Mouse (Mus musculus): ENCODE results near the gene Gsk3a. TPM values are rescaled to one million over a fixed set of nuclear protein-coding genes. Genes with fewer than 3 reads are reported as not detected.

Gene Gsk3a
- 10 to 100 TPM; 15.6 to 63.9 (median 38.0) TPM for total RNA-seq (2018; cell fraction: chromatin; rRNA removed)
- 10 to 100 TPM; 50.6 to 70.6 (median 58.9) TPM for total RNA-seq (2018; cell fraction: cytosol; rRNA removed)
- 10 to 100 TPM; 21.7 to 69.9 (median 44.3) TPM for total RNA-seq (2018; cell fraction: nucleus; rRNA removed)
- 51.8 to 78.1 TPM (median 55.3 TPM) in 3 replicates for polyA plus RNA-seq (2018)

DNA sequence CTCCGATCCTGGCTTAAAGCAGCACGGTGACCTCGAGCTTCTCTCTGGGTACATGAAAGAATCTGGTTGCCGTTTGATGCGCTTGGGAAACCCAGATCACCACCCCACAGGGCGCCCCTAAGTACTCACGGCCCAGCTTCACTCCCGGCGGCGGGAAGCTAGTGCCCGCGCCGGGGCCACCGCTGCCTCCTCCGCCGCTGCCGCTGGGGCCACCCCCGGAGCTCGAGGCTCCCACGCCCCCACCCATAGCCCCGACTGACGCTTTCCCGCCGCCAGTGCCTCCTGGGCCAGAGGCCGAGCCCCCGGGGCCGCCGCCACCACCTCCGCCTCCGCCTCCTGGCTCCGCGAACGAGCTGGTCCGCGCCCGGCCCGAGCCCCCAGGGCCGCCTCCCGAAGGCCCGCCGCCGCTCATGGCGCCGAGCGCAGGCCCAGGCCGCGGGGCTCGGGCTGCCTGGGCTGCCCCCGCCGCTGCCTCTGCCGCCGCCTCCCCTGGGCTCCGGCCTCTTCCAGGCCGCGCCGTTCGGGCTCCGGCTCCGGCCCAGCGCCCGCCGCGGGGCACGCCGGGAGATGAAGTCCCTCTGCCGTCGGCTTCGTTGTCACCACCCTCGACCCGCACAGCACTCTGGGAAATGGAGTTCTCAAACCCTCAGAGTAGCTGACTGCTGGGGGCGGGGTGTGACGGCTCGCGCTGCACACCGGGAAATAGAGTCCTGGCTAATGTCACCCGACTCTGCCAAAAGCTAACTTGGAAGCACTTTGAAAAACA, at the start of gene Gsk3a:
Gene Gsk3a (minus strand): TSS at position 603 of the 766 bp plus-strand sequence.
- H3K79me2 ChIP-seq (ENCODE audit: inconsistent target) = peaks cover 48% of the 10 kb centered on the region
- H3K4me3 ChIP-seq (ENCODE audit: inconsistent target) = peak within 1 kb of the TSS; percentile 58
- H3K27ac ChIP-seq = peak within 1 kb of the TSS; percentile 83
- under 1% methylated on average over 73 of the region's 76 CpGs for WGBS (ENCODE audit: missing documents)
- peaks cover 15% of the 10 kb centered on the region for H3K36me3 ChIP-seq (ENCODE audit: inconsistent target)

DNA sequence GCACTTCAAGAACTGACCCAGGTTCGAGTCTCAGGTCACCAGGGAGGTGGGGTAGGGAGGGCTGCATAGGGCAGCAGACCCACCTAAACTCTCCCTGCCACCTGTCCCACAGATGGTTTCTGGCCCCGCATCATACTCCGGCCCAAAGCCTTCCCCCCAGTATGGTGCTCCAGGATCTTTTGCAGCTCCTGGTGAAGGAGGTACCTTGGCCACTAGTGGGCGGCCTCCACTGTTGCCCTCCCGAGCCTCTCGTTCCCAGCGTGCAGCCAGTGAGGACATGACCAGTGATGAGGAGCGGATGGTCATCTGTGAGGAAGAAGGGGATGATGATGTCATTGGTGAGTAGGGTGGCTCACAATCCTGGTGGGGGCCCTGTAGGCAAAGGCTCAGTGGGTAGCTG, 49.3 kb upstream of the Gsk3a start:
- H3K36me3 ChIP-seq (ENCODE audit: inconsistent target) = peaks cover 68% of the 10 kb centered on the region

DNA sequence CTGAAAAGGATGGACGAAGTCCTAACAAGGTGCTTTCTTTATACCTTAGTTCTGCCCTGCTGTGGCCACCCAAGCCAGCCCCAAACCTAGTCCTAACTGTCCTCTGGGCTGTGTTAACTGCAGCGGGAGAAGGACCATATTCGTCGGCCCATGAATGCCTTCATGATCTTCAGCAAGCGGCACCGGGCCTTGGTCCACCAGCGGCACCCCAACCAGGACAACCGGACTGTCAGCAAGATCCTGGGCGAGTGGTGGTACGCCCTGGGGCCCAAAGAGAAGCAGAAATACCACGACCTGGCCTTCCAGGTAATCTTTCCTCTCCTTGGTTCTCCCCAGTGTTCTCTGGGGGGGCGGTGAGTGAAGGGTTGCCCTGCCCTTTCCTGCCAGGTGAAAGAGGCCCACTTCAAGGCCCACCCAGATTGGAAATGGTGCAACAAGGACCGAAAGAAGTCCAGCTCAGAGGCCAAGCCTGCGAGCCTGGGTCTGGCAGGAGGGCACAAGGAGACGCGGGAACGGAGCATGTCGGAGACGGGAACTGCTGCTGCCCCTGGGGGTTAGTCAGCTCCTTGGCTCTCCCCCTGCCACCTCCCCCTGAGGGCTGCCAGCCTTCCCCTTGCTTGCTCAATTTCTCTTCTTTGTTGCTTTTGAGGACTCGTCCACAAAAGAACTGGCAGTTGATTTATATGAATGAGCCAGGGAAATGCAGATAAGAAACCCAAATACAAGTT, 48.0 kb upstream of the Gsk3a start:
- peaks cover 53% of the 10 kb centered on the region for H3K79me2 ChIP-seq (ENCODE audit: inconsistent target)
- WGBS (ENCODE audit: missing documents) = 91% methylated on average over 19 of the region's 20 CpGs
- peaks cover 59% of the 10 kb centered on the region for H3K36me3 ChIP-seq (ENCODE audit: inconsistent target)
- H3K27ac ChIP-seq = no peak overlapping the region
- H3K4me3 ChIP-seq (ENCODE audit: inconsistent target) = no peak overlapping the region

More for the DNA sequence above, 49.3 kb upstream of the Gsk3a start:
- Histone ChIP-seq H3K27ac (no peak overlapping the region), H3K4me3 (ENCODE audit: inconsistent target) (no peak overlapping the region), H3K79me2 (ENCODE audit: inconsistent target) (peaks cover 44% of the 10 kb centered on the region)
- 86% methylated on average over 5 of the region's 8 CpGs for WGBS (ENCODE audit: missing documents)

DNA sequence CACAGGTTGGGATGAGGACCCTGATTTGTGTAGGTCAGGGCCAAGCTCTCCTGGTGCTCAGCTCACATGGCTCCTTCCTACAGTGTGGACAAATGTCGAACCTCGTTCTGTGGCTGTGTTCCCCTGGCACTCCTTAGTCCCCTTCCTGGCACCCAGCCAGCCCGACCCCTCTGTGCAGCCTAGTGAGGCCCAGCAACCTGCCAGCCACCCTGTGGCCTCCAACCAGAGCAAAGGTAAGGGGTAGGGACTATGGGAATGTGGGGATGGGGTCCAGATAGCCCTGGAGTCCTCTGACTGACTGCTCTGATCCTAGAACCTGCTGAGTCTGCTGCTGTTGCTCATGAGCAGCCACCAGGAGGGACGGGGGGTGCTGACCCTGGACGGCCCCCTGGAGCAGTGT, 47.1 kb upstream of the Gsk3a start:
- H3K36me3 ChIP-seq (ENCODE audit: inconsistent target) = peaks cover 50% of the 10 kb centered on the region
- WGBS (ENCODE audit: missing documents) = 77% methylated on average over 5 of the region's 5 CpGs
- no peak overlapping the region for H3K4me3 ChIP-seq (ENCODE audit: inconsistent target)
- H3K27ac ChIP-seq = no peak overlapping the region
- peaks cover 62% of the 10 kb centered on the region for H3K79me2 ChIP-seq (ENCODE audit: inconsistent target)

DNA sequence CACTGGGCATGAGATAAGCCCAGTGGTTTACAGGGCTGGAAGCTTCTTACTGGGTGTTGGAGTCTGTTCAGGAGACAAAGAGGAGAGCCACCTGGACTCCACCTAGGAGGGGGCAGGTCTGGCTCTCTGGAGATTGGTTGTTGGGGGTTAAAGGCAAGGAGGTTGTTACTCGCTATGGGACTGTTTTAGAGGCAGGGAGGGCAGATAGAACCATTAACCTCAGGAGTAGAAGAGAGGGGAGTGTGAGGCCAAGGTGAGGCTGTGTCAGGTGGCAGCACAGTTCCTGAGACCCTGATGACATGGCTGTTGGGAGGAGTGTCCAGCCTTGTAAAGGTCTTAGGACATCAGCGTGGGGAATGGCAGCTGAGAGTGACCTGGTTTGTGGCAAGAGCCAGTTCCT, 46.5 kb upstream of the Gsk3a start:
- Histone ChIP-seq H3K79me2 (ENCODE audit: inconsistent target) (peaks cover 64% of the 10 kb centered on the region), H3K36me3 (ENCODE audit: inconsistent target) (peaks cover 45% of the 10 kb centered on the region), H3K4me3 (ENCODE audit: inconsistent target) (peak overlapping the region; percentile 87), H3K27ac (peak overlapping the region; percentile 81)
- WGBS (ENCODE audit: missing documents) = 31% methylated on average over 2 of the region's 2 CpGs

DNA sequence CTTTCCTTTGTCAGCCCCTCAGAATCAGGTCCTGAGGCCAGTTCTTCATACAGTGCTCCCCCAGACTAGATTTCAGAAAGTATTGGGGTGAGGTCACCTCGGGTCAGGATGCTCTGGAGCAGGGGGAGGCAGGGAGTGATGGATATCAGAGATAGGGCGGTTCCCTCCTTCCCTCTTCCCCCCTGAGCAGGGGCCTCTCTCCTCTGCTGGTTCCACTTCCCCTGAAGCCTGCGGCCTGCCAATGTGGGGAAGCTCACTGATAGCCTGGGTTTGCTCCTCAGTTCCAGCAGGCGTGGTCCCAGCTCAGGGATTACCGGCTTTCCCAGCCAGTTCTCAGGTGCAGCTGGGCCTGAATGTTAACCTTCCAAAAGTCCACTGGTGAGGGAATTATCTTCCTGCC, 46.0 kb upstream of the Gsk3a start:
- H3K27ac ChIP-seq = peak overlapping the region; percentile 81
- H3K79me2 ChIP-seq (ENCODE audit: inconsistent target) = peaks cover 64% of the 10 kb centered on the region
- peaks cover 39% of the 10 kb centered on the region for H3K36me3 ChIP-seq (ENCODE audit: inconsistent target)
- 2% methylated on average over 5 of the region's 5 CpGs for WGBS (ENCODE audit: missing documents)
- H3K4me3 ChIP-seq (ENCODE audit: inconsistent target) = peak overlapping the region; percentile 87

DNA sequence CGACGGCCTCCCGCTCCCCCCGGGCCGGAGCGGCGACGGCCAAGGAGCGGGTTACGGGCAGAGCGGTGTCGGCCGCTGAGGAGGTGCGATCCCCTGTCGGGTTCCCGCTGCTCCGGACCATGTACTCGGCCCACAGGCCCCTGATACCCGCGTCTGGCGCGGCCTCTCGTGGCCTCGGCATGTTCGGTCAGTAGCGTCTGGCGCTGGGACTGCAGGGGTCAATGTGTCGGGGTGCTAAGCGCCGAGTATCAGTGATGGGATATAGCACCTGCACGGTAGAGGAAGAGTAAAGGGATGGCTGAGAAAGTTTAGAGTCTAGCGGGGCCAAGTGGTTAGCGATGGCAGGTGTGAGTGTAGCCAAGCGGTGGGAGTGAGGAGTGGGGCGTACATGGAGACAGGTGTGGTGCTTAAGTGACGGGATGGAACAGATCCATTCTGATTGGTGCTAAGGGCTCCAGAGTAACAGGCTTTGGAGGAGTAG, 45.1 kb upstream of the Gsk3a start:
- Histone ChIP-seq H3K4me3 (ENCODE audit: inconsistent target) (peak overlapping the region; percentile 87), H3K27ac (peak overlapping the region; percentile 81), H3K36me3 (ENCODE audit: inconsistent target) (peaks cover 31% of the 10 kb centered on the region), H3K79me2 (ENCODE audit: inconsistent target) (peaks cover 64% of the 10 kb centered on the region)
- 2% methylated on average over 31 of the region's 36 CpGs for whole genome bisulfite sequencing (ENCODE audit: missing documents)

DNA sequence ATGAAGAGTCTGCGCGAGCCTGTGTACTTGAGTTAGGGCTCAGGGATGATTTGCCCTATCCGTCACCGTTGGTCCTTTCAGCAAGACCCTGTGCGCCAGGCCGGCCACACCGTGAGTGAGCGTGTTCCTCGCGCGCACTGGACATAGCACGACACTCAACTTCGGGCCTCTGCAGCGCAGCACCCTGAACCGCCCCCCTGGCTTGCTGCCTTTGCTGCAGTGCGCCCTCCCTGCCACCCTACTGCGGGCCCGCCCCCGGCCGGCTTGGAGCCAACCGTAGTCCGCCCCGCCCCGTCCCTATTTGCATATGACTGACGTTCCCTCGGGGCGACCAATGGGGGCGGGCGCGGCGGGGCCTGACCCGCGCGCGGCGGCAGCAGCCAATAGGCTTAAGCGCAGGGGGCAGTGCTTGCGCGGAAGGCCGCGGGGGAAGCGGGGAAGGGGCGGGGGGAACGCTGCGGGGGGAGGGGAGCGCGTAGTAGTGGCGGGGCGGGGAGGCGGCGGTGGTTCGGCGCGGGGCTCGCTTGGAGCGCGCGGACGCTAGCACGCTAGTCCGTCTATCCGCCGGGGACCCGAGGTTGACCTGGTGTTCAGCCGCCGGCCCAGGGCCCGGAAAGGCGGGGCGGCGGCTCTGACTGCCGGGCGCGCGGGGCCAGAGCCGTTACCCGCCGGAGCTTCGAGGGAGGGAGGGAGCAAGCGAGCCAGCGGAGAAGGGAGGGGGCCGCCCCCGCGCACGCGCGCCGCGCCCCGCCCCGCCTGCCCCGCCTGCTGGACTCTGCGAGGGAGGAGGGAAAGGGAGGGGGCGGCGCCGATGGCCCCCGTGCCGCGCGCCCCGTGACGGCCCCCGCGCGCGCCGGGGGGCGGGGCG, 44.3 kb upstream of the Gsk3a start:
- peaks cover 23% of the 10 kb centered on the region for H3K36me3 ChIP-seq (ENCODE audit: inconsistent target)
- H3K4me3 ChIP-seq (ENCODE audit: inconsistent target) = no peak overlapping the region; the same call in 1 of the 2 replicates
- peak overlapping the region; percentile 95 for H3K27ac ChIP-seq
- H3K79me2 ChIP-seq (ENCODE audit: inconsistent target) = peaks cover 67% of the 10 kb centered on the region
- 1% methylated on average over 74 of the region's 108 CpGs for WGBS (ENCODE audit: missing documents)

DNA sequence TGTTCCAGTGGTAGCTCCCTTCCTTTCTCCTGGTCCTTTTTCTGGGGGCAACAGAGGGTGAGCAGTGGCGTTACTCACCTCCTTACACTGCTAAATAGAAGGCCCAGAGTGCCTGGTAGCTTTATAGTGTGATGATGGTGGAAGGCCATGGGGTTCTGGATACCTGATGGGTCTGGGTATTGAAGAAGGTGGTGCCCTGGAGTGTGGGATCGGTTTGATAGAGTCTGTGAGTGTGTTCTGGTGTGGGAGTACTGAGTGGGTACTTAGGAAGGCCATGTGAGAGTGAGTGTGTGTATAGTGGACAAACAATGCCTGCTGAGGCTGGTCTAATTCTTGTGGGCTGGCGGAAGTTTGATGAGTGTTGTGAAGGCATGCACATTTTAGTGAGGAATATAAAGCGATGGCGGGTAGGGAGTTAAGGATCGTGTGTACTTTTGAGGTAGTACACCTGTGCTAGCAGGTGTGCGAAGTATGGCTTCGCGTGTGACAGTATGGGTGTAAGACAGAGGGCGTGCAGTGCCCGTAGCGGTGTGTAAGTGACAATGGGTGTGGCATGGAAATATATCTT, 43.6 kb upstream of the Gsk3a start:
- 36% methylated on average over 12 of the region's 12 CpGs for WGBS (ENCODE audit: missing documents)
- Histone ChIP-seq H3K27ac (peak overlapping the region; percentile 95), H3K79me2 (ENCODE audit: inconsistent target) (peaks cover 65% of the 10 kb centered on the region), H3K36me3 (ENCODE audit: inconsistent target) (peaks cover 15% of the 10 kb centered on the region), H3K4me3 (ENCODE audit: inconsistent target) (no peak overlapping the region; the same call in 1 of the 2 replicates)

DNA sequence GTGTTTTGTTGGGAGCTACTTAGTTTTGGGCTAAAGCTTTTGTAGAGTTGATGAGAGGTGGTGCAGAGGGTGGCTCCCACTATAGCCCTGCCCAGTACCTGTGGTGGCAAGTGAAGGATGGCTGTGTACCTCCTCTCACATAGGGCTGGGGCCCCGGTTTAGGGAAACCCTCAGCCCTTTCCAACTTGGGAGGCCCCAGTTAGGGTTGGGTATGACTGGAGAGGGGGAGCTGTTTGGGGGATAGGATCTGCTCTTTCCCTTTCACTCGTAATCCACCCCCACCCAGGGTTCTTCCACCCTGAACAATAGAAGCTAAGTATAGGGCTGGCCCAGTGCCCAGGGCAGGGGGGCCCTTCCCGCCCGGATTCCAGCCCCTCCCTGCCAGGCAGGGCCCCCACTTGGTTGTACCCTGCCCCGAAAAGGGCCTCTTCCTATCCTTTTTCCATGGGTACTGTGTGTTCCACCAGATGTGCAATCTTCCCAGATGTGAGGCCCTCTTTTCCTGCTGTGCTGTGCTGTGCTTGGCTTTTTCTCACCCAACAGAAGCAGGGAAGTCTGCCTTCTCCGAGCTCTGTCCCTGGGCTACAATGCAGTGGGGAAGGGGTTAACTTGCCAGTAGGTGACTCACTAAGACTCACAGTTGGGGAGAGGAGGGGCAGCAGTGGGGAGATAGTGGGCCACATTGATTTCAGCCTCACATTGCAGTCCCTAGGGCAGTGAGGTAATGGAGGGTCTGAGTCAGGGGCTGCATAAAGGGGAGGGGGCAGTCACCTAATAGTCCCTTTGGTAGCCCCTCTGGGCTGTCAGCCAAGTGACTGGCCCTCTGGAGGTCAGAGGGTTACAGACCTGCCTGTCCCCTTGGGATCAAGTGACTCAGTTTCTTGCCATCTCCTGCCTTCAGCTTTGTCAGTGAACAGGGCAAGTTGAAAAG, 42.5 kb upstream of the Gsk3a start:
- Histone ChIP-seq H3K27ac (peak overlapping the region; percentile 95), H3K36me3 (ENCODE audit: inconsistent target) (peaks cover 4% of the 10 kb centered on the region; the same call in 1 of the 2 replicates), H3K79me2 (ENCODE audit: inconsistent target) (peaks cover 65% of the 10 kb centered on the region), H3K4me3 (ENCODE audit: inconsistent target) (peak overlapping the region; percentile 41)
- WGBS (ENCODE audit: missing documents) = 2% methylated on average over 6 of the region's 6 CpGs

DNA sequence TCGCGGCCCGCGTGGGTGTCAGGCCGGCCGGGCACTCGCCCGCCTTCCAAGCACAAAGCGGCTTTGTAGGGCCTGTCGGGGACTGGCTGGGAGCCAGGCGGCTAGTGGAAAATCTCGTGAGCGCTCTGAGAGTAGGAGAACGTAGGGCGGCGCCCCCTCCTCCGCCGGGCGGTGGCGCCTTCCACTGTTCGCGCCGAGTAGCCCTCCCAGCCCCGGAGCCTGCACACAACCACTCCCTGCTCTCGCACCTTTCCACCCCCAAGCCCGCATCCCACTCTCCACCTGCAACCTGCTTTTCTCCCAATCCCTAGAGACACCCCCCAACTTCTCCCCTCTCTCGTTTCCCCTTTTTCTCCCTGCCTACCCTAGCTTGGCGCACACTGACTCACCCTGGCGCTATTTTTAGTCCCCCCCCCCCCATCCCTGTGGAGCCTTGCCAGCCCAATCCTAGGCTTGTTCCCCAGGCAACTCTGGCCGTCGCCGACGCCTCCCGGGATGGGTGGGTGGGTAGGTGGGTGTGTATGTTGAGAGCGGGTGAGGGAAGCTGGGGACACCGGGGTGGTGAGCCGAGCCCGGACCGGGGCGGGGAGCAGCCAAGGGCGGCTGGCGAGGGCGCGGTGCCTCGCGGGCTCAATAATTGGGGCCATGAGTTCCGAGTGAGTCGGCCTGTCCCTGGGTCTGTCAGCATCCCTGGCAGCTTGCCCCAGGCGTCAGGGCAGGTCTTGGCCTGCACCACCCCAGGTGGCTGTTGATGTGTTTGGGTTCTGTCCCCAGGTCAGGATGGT, 41.6 kb upstream of the Gsk3a start:
- Histone ChIP-seq H3K4me3 (ENCODE audit: inconsistent target) (peak overlapping the region; percentile 41), H3K27ac (peak overlapping the region; percentile 95), H3K36me3 (ENCODE audit: inconsistent target) (no peaks in the 10 kb centered on the region), H3K79me2 (ENCODE audit: inconsistent target) (peaks cover 65% of the 10 kb centered on the region)
- WGBS (ENCODE audit: missing documents) = under 1% methylated on average over 41 of the region's 49 CpGs

DNA sequence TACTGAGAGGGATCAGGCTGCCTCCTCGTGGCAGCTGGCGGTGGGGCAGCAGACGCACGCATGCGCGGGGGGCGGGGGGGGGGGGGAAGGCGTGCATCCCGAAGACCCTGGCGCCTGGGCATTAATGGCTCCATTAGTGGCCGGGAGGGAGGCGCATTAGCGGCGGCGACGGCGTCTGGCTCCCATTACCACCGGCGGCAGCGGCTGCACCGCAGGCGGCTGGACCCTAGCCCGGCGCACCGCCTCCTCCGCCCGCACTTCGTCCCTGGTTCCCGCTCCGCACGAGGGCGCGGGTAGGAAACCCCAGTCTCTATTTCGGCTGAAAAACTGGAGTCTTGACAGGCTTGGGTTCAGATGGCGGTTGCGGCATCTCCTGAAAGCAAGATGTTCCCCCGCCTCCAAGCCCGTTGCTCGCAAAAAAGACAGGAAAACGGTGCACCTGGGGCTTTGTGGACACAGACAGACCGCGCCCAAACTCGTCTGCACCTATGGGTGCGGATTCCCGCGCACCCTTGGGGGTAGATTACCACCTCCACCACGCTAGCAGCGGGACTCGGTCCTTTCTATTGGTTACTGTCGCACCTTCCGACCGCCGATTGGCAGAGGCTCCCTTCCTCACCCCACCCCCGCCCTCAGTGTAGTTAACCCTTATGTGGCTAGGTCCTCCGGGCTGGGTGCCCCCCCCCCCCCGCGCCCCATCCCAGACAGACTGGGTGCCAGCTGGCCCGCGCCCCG, 40.9 kb upstream of the Gsk3a start:
- 1% methylated on average over 40 of the region's 60 CpGs for WGBS (ENCODE audit: missing documents)

More for the DNA sequence above, 40.9 kb upstream of the Gsk3a start:
- Histone ChIP-seq H3K4me3 (ENCODE audit: inconsistent target) (peak overlapping the region; percentile 49), H3K79me2 (ENCODE audit: inconsistent target) (peaks cover 65% of the 10 kb centered on the region), H3K36me3 (ENCODE audit: inconsistent target) (no peaks in the 10 kb centered on the region), H3K27ac (peak overlapping the region; percentile 95)
